Mouse (Mus musculus) activated CD4-positive, CD25-positive, alpha-beta regulatory T cell, adult 4 months (primary cell): ENCODE results near the gene Prl2c2. TPM values are rescaled to one million over a fixed set of nuclear protein-coding genes. Genes with fewer than 3 reads are reported as not detected.
"Not testable (repeated sequence)": the region's sequence is repeated elsewhere in the genome, so short reads cannot be mapped to it uniquely, and the experiment has no call there.

Source experiments
- ATAC-seq: one replicate; pipeline ENCODE4 v1.8.0; 2017
- polyA plus RNA-seq, 2 experiments: library from polyadenylated mRNA; unstranded; fragments of 100-300 nt; shearing (Covaris generic); gene quantifications; one replicate each; pipeline ENCODE4 v1.2.1; 2017

The Prl2c2 gene
- polyA plus RNA-seq, result not detected

- ATAC-seq, result not testable (repeated sequence)
Measured at GRCm38 (mm10) chr13:13005283-13005682, at the start of gene Prl2c2. TSS of gene Prl2c2 (minus strand) at chr13:13005383.

DNA sequence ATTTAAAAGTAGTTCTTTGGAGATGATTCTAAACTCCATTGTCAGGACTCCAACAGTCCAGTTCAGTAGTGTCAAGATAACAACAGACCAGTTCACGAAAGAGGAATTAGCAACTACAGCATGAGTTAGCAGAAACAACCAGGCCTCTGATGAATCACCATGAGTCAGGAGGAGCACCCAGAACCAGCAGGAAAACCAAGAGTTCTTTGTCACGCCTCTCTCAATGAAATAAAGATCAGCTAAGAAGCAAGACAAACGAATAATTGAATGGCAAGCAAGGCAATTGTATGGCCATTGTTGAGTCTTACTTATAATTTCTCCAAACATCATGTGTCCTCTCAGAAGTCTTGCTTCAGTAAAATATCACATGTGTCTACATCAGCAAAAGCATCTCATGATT lies 20.7 kb upstream of the Prl2c2 start:
- not testable (repeated sequence) for ATAC-seq

DNA sequence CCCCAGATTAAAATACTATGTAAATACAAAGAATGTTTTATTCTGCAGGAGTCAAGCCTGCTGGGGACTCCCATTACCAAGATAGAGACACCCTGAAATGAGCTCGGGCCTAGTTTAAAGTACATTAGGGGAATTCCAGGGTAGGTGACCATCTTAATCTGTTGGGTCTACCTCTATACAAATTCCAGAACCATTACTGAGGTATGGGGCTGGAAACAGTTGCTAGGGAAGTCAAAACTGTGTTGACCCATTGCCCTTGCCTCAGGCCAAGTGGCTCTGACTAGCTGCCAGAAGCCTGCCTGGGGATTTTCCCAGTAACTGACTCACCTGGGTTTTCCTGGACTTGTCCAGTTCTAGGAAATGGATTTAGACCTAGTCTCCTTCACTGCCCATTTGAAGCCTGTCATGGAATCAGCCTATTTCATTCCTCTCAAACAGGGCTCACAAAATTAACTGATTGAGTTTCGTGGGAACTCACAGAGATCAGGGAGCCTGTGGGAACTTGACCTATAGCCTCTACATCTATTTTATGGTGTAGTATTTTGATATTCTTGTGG lies 8.9 kb upstream of the Prl2c2 start:
- not testable (repeated sequence) for ATAC-seq

Other genes with a start within 250 kb of the Prl2c2 start
- gene Prl2c3, start 205.3 kb downstream of the Prl2c2 start, polyA plus RNA-seq, result not detected
- not detected for gene Prl2c5, start 177.3 kb upstream of the Prl2c2 start, polyA plus RNA-seq